In genomic region chr8:69942495-69942894, GRCm38 (mm10) we compare ENCODE assay signal across 7 mouse cellular contexts. TPM values are rescaled to one million over a fixed set of nuclear protein-coding genes. Genes with fewer than 3 reads are reported as not detected.
"Had no signal": no experiment of that assay in that cellular context is flagged by ENCODE, and none has a peak within 500 bp of the region (broad histone marks: within the 10 kb centered on the region; RNA-seq: fewer than 3 reads in every experiment).

No protein-coding gene starts in this region.

RNA-seq across cellular contexts. Expression of gene Yjefn3, which starts 40.0 kb away (rescaled TPM):
- total RNA-seq: common myeloid progenitor, adult 5-6 weeks; granulocyte monocyte progenitor cell, adult 5-6 weeks had no signal

RNA-seq across cellular contexts. Expression of gene Tssk6, which starts 40.5 kb away (rescaled TPM):
- total RNA-seq: common myeloid progenitor, adult 5-6 weeks; gastrocnemius, adult 18-20 months; gastrocnemius, adult 8-10 months; gastrocnemius, postnatal 25 days; gastrocnemius, postnatal 36 days had no signal

RNA-seq across cellular contexts. Expression of gene Cilp2, which starts 55.0 kb away (rescaled TPM):
- total RNA-seq: common myeloid progenitor, adult 5-6 weeks; granulocyte monocyte progenitor cell, adult 5-6 weeks had no signal
- polyA plus RNA-seq: erythroblast, embryonic 14.5 days had no signal
